Mouse (Mus musculus): ENCODE data around the gene Hmmr. TPM values are rescaled to one million over a fixed set of nuclear protein-coding genes. Genes with fewer than 3 reads are reported as not detected.

Gene Hmmr
- polyA plus RNA-seq, 1 experiment from 2014 or later: 50.5 TPM

Other genes with a start within 250 kb of the Hmmr start
- 91.7 and 93.8 TPM in 2 replicates for gene Mat2b, start 38.2 kb downstream of the Hmmr start, polyA plus RNA-seq (2014; fragmentation: Nextera tagmentation; extraction: Ambion mirVana)
- 143 and 149 TPM in 2 replicates for gene Nudcd2, start 245 bp upstream of the Hmmr start, polyA plus RNA-seq (2014; fragmentation: Nextera tagmentation; extraction: Ambion mirVana)
- gene Ccng1, start 21.9 kb upstream of the Hmmr start, polyA plus RNA-seq (2014; fragmentation: Nextera tagmentation; extraction: Ambion mirVana): 47.2 and 51.2 TPM in 2 replicates